Mouse (Mus musculus): ENCODE results near the gene Zfp428.

GRCm38 (mm10) chr7:24457726-24458370 is 49.0 kb upstream of the Zfp428 start:
- no peak for TF ChIP-seq CTCF (IDR thresholded peaks at IDR 0.05; ENCODE audit: extremely low read depth, insufficient read length, insufficient replicate concordance, low read depth, low read length)
- no peak for TF ChIP-seq POLR2A (IDR thresholded peaks at IDR 0.05; ENCODE audit: low read depth, low read length)
